Mouse (Mus musculus) lung, postnatal 0 days (tissue): Measurements from ENCODE around the gene Supt3. TPM values are rescaled to one million over a fixed set of nuclear protein-coding genes. Genes with fewer than 3 reads are reported as not detected.

Experiments
- ATAC-seq: fragments of 200-750 bp; cut with Nextera tagmentation; 2 replicates; pipeline ENCODE4 v1.8.0; 2017; ENCODE audit warnings: moderate library complexity
- DNase-seq: peaks from one replicate; pipeline ENCODE4 v3.0.0-alpha.2; 2016; ENCODE audit warnings: low spot score
- H3K27ac ChIP-seq: fragments of 300-500 bp; sonication (generic); 2 replicates; pipeline ENCODE4 v1.5.1; 2014; ENCODE audit warnings: antibody characterized with exemption, mild to moderate bottlenecking, low read length, mixed read lengths
- H3K27me3 ChIP-seq: fragments of 300-500 bp; sonication (generic); replicated peaks from 2 replicates; pipeline ENCODE4 v1.6.1; 2014; ENCODE audit warnings: low read length, mixed read lengths; ENCODE audit not compliant: insufficient read depth
- H3K36me3 ChIP-seq: fragments of 300-500 bp; sonication (generic); 2 replicates; pipeline ENCODE4 v1.6.1; 2014; ENCODE audit warnings: low read length, mixed read lengths; ENCODE audit not compliant: insufficient read depth
- H3K4me1 ChIP-seq: fragments of 300-500 bp; sonication (generic); 2 replicates; pipeline ENCODE4 v1.6.1; 2014; ENCODE audit warnings: antibody characterized with exemption, low read depth, low read length, mixed read lengths; ENCODE audit not compliant: insufficient read depth
- H3K4me2 ChIP-seq: fragments of 300-500 bp; sonication (generic); replicated peaks from 2 replicates; pipeline ENCODE4 v1.6.1; 2014; ENCODE audit warnings: low read depth, mild to moderate bottlenecking, low read length, moderate library complexity, mixed read lengths
- H3K4me3 ChIP-seq: fragments of 300-500 bp; sonication (generic); 2 replicates; pipeline ENCODE4 v1.5.1; 2014; ENCODE audit warnings: low read depth, low read length
- H3K9ac ChIP-seq: fragments of 300-500 bp; sonication (generic); replicated peaks from 2 replicates; pipeline ENCODE4 v1.6.1; 2014; ENCODE audit warnings: low read depth, mild to moderate bottlenecking
- H3K9me3 ChIP-seq: fragments of 300-500 bp; sonication (generic); 2 replicates; pipeline ENCODE4 v1.6.1; 2016; ENCODE audit warnings: low read length, mixed read lengths
- CTCF ChIP-seq: IDR thresholded peaks from 2 replicates; pipeline ENCODE4 v1.5.1; 2016; ENCODE audit warnings: antibody characterized with exemption, mild to moderate bottlenecking
- EP300 ChIP-seq: IDR thresholded peaks from 2 replicates; pipeline ENCODE4 v1.6.1; 2016; ENCODE audit warnings: antibody characterized with exemption, mild to moderate bottlenecking, control low read depth
- WGBS: fragments of 180-500 bp; shearing (Covaris S2); extraction: QIAGEN DNeasy Blood & Tissue Kit; methylation state at CpG from one replicate; pipeline ENCODE4 v1.1.7; 2014; 5-methylcytosine and 5-hydroxymethylcytosine counted together
- polyA plus RNA-seq: library from polyadenylated mRNA; unstranded; fragments of >200 nt; fragmentation: Nextera tagmentation; extraction: Ambion mirVana; gene quantifications from 2 replicates; pipeline ENCODE4 v1.2.1, GENCODE M21; 2015

Gene Supt3
- polyA plus RNA-seq, 1 experiment from 2014 or later, result 7.8 TPM

- no peak for TF ChIP-seq EP300
- TF ChIP-seq CTCF, result no peak
These were observed 42.9 kb downstream of the Supt3 start for GRCm38 (mm10) chr17:44819816-44820215.

GRCm38 (mm10) chr17:44821940-44822339, 45.0 kb downstream of the Supt3 start:
- no peaks in the 10 kb centered on the region for H3K36me3 ChIP-seq
- ATAC-seq (no peak), DNase-seq (no peak)
- no peak overlapping the region for H3K9ac ChIP-seq
- H3K27me3 ChIP-seq, result no peaks in the 10 kb centered on the region
- no peaks in the 10 kb centered on the region for H3K9me3 ChIP-seq
- no peaks in the 10 kb centered on the region for H3K4me1 ChIP-seq
- H3K27ac ChIP-seq, result no peak overlapping the region
- no peak for TF ChIP-seq EP300
- TF ChIP-seq CTCF, result no peak
- no peak overlapping the region for H3K4me3 ChIP-seq
- H3K4me2 ChIP-seq, result no peak overlapping the region
- 89% methylated on average over 5 of the region's 5 CpGs for WGBS

More at GRCm38 (mm10) chr17:44819816-44820215, 42.9 kb downstream of the Supt3 start:
- H3K27me3 ChIP-seq, result no peaks in the 10 kb centered on the region
- H3K9me3 ChIP-seq, result no peaks in the 10 kb centered on the region
- ATAC-seq (no peak), DNase-seq (no peak)
- H3K9ac ChIP-seq, result no peak overlapping the region
- no peaks in the 10 kb centered on the region for H3K4me1 ChIP-seq
- no peak overlapping the region for H3K4me2 ChIP-seq
- no peak overlapping the region for H3K4me3 ChIP-seq
- H3K36me3 ChIP-seq, result no peaks in the 10 kb centered on the region
- H3K27ac ChIP-seq, result no peak overlapping the region
- WGBS, result 69% methylated on average over 4 of the region's 4 CpGs

GRCm38 (mm10) chr17:44827124-44827523, 50.2 kb downstream of the Supt3 start:
- no peak overlapping the region for H3K4me2 ChIP-seq
- H3K27me3 ChIP-seq, result no peaks in the 10 kb centered on the region
- H3K4me3 ChIP-seq, result no peak overlapping the region
- WGBS, result 85% methylated on average over 3 of the region's 3 CpGs
- no peak overlapping the region for H3K27ac ChIP-seq
- H3K36me3 ChIP-seq, result no peaks in the 10 kb centered on the region
- DNase-seq, result no peak
- H3K9ac ChIP-seq, result no peak overlapping the region
- no peaks in the 10 kb centered on the region for H3K9me3 ChIP-seq
- no peak for ATAC-seq
- no peak for TF ChIP-seq CTCF
- TF ChIP-seq EP300, result no peak
- no peaks in the 10 kb centered on the region for H3K4me1 ChIP-seq

GRCm38 (mm10) chr17:44827964-44828363, 51.0 kb downstream of the Supt3 start:
- Histone ChIP-seq H3K4me2 (no peak overlapping the region), H3K9ac (no peak overlapping the region), H3K27ac (no peak overlapping the region), H3K36me3 (no peaks in the 10 kb centered on the region), H3K4me1 (no peaks in the 10 kb centered on the region), H3K4me3 (no peak overlapping the region), H3K27me3 (no peaks in the 10 kb centered on the region), H3K9me3 (no peaks in the 10 kb centered on the region)
- TF ChIP-seq EP300 (no peak), CTCF (no peak)
- ATAC-seq (no peak), DNase-seq (no peak)
- 78% methylated on average over 4 of the region's 4 CpGs for WGBS

GRCm38 (mm10) chr17:44829587-44829986, 52.6 kb downstream of the Supt3 start:
- H3K27me3 ChIP-seq, result no peaks in the 10 kb centered on the region
- DNase-seq (no peak), ATAC-seq (no peak)
- no peaks in the 10 kb centered on the region for H3K4me1 ChIP-seq
- TF ChIP-seq CTCF, result no peak
- TF ChIP-seq EP300, result no peak
- H3K9ac ChIP-seq, result no peak overlapping the region
- no peak overlapping the region for H3K4me3 ChIP-seq
- no peaks in the 10 kb centered on the region for H3K9me3 ChIP-seq
- no peaks in the 10 kb centered on the region for H3K36me3 ChIP-seq
- H3K27ac ChIP-seq, result no peak overlapping the region
- H3K4me2 ChIP-seq, result no peak overlapping the region
- WGBS, result 80% methylated on average over 3 of the region's 3 CpGs

- Histone ChIP-seq H3K9ac (no peak overlapping the region), H3K9me3 (no peaks in the 10 kb centered on the region), H3K36me3 (no peaks in the 10 kb centered on the region), H3K27me3 (no peaks in the 10 kb centered on the region), H3K4me2 (no peak overlapping the region), H3K27ac (no peak overlapping the region), H3K4me1 (no peaks in the 10 kb centered on the region), H3K4me3 (no peak overlapping the region)
- DNase-seq (no peak), ATAC-seq (no peak)
- 67% methylated on average over 1 of the region's 1 CpGs for WGBS
- no peak for TF ChIP-seq CTCF
- no peak for TF ChIP-seq EP300
These were observed 54.2 kb downstream of the Supt3 start for GRCm38 (mm10) chr17:44831201-44831600.

- no peaks in the 10 kb centered on the region for H3K9me3 ChIP-seq
- 64% methylated on average over 4 of the region's 4 CpGs for WGBS
- no peaks in the 10 kb centered on the region for H3K27me3 ChIP-seq
- TF ChIP-seq CTCF (no peak), EP300 (no peak)
- no peaks in the 10 kb centered on the region for H3K36me3 ChIP-seq
- no peak overlapping the region for H3K9ac ChIP-seq
- DNase-seq (no peak), ATAC-seq (no peak)
- H3K4me3 ChIP-seq, result no peak overlapping the region
- H3K4me2 ChIP-seq, result no peak overlapping the region
- H3K27ac ChIP-seq, result no peak overlapping the region
- no peaks in the 10 kb centered on the region for H3K4me1 ChIP-seq
These were observed 65.2 kb downstream of the Supt3 start for GRCm38 (mm10) chr17:44842184-44842583.
